Mouse (Mus musculus): ENCODE measurements around the gene Fancd2. TPM values are rescaled to one million over a fixed set of nuclear protein-coding genes. Genes with fewer than 3 reads are reported as not detected.

Fancd2 gene
- total and polyA plus RNA-seq, 2 experiments from 2014 or later, result 2.1 to 4.5 TPM

- DNase-seq (ENCODE audit: low spot score) (no peak), ATAC-seq (no peak)
- H3K27ac ChIP-seq, result no peak overlapping the region
- no peaks in the 10 kb centered on the region for H3K4me1 ChIP-seq (ENCODE audit: insufficient read depth, low read length)
- no peak overlapping the region for H3K9ac ChIP-seq (replicated peaks; ENCODE audit: low read length)
- no peak overlapping the region for H3K4me2 ChIP-seq (ENCODE audit: low read depth, low read length)
- TF ChIP-seq CTCF (IDR thresholded peaks at IDR 0.05; ENCODE audit: low read depth), result no peak
- no peaks in the 10 kb centered on the region for H3K9me3 ChIP-seq (ENCODE audit: low read length)
- H3K4me3 ChIP-seq (ENCODE audit: low read length), result no peak overlapping the region
- no peaks in the 10 kb centered on the region for H3K27me3 ChIP-seq (ENCODE audit: insufficient read depth, low read length)
- WGBS, result 88% methylated on average over 1 of the region's 1 CpGs
- H3K36me3 ChIP-seq (ENCODE audit: insufficient read depth, low read length), result peaks cover 56% of the 10 kb centered on the region
These were observed 9.2 kb upstream of the Fancd2 start for GRCm38 (mm10) chr6:113522310-113522709.

DNA sequence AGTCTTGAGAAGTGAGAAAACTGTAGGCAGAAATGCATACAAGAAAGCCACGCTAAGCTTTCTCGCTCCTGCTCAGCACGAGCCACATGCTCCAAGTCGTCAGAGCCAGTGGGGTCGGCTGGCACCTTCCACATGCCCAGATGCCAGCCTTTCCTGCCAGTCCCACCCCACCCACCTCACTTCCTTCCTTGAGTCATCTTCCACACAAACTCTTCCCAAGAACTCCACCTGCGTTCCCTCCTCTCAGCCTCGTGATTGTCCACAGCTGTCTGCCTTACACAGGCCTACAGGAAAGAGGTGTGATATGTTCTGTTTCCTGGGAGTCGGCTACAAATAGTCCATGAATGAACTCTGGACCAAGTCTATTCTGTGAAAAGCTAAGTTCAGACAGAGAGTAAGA is 8.1 kb upstream of the Fancd2 start:
- H3K27ac ChIP-seq, result no peak overlapping the region
- 88% methylated on average over 8 of the region's 8 CpGs for WGBS
- H3K4me3 ChIP-seq (ENCODE audit: low read length), result no peak overlapping the region
- H3K4me1 ChIP-seq (ENCODE audit: insufficient read depth, low read length), result no peaks in the 10 kb centered on the region
- no peak overlapping the region for H3K9ac ChIP-seq (replicated peaks; ENCODE audit: low read length)
- ATAC-seq (no peak), DNase-seq (ENCODE audit: low spot score) (no peak)
- no peaks in the 10 kb centered on the region for H3K9me3 ChIP-seq (ENCODE audit: low read length)
- no peak overlapping the region for H3K4me2 ChIP-seq (ENCODE audit: low read depth, low read length)
- no peak for TF ChIP-seq CTCF (IDR thresholded peaks at IDR 0.05; ENCODE audit: low read depth)
- peaks cover 45% of the 10 kb centered on the region for H3K36me3 ChIP-seq (ENCODE audit: insufficient read depth, low read length)
- no peaks in the 10 kb centered on the region for H3K27me3 ChIP-seq (ENCODE audit: insufficient read depth, low read length)

DNA sequence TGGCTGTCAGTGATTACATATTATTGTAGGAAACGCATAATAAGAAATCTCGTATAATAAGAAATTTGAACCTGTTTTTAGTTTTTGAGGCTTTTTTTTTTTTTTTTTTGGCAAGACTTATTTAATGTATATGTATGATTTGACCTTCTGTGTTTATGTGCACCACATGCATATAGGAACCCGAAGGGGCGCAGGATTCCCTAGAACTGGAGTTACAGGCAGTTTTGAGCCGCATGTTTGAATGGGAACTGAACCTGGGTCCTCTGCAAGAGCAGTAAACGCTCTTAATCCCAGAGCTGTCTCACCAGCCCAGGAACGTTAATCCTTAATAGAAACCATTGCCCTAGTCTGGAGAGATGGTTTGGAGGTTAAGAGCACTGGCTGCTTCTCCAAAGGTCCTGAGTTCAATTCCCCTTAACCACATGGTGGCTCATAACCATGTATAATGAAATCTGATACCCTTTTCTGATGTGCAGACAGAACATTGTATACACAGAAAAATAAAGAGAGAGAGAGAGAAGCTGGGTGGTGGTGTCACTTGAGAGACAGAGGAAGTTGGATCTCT is 440 bp downstream of the Fancd2 start:
- Histone ChIP-seq H3K4me3 (ENCODE audit: low read length) (peak overlapping the region; percentile 91), H3K9ac (replicated peaks; ENCODE audit: low read length) (no peak overlapping the region; the same call in 1 of the 2 replicates), H3K36me3 (ENCODE audit: insufficient read depth, low read length) (no peaks in the 10 kb centered on the region), H3K4me1 (ENCODE audit: insufficient read depth, low read length) (peaks cover 5% of the 10 kb centered on the region), H3K9me3 (ENCODE audit: low read length) (no peaks in the 10 kb centered on the region), H3K4me2 (ENCODE audit: low read depth, low read length) (peak overlapping the region; percentile 77), H3K27ac (no peak overlapping the region), H3K27me3 (ENCODE audit: insufficient read depth, low read length) (no peaks in the 10 kb centered on the region)
- TF ChIP-seq CTCF (IDR thresholded peaks at IDR 0.05; ENCODE audit: low read depth), result no peak
- ATAC-seq (no peak), DNase-seq (ENCODE audit: low spot score) (no peak)
- WGBS, result 9% methylated on average over 7 of the region's 7 CpGs

DNA sequence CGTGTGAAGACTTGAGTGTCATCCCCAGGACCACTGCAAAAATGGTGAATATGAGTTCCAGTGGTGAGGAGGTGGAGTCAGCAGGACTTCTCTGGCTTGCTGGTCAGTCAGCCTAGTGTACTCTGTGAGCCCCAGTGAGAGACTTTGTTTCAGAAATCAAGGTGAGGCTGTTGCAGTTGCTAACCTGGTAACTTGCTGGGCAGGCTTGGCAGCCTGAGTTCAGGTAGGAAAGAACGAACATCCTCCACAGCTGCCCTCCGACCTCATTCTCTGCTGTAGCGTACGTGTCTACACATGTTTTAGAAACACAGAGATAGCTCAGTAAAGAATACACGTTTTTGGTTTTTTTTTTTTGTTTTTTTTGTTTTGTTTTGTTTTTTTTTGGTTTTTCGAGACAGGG is 3.4 kb downstream of the Fancd2 start:
- Histone ChIP-seq H3K27ac (no peak overlapping the region), H3K4me3 (ENCODE audit: low read length) (no peak overlapping the region), H3K9ac (replicated peaks; ENCODE audit: low read length) (no peak overlapping the region), H3K4me1 (ENCODE audit: insufficient read depth, low read length) (peaks cover 5% of the 10 kb centered on the region), H3K36me3 (ENCODE audit: insufficient read depth, low read length) (no peaks in the 10 kb centered on the region), H3K9me3 (ENCODE audit: low read length) (no peaks in the 10 kb centered on the region), H3K27me3 (ENCODE audit: insufficient read depth, low read length) (no peaks in the 10 kb centered on the region), H3K4me2 (ENCODE audit: low read depth, low read length) (no peak overlapping the region)
- no peak for ATAC-seq
- TF ChIP-seq CTCF (IDR thresholded peaks at IDR 0.05; ENCODE audit: low read depth), result no peak
- no peak for DNase-seq (ENCODE audit: low spot score)
- 92% methylated on average over 7 of the region's 7 CpGs for WGBS

GRCm38 (mm10) chr6:113541610-113542009 is 10.1 kb downstream of the Fancd2 start:
- Histone ChIP-seq H3K27me3 (ENCODE audit: insufficient read depth, low read length) (no peaks in the 10 kb centered on the region), H3K36me3 (ENCODE audit: insufficient read depth, low read length) (no peaks in the 10 kb centered on the region), H3K4me2 (ENCODE audit: low read depth, low read length) (no peak overlapping the region), H3K27ac (no peak overlapping the region), H3K9ac (replicated peaks; ENCODE audit: low read length) (no peak overlapping the region), H3K4me3 (ENCODE audit: low read length) (no peak overlapping the region), H3K4me1 (ENCODE audit: insufficient read depth, low read length) (no peaks in the 10 kb centered on the region), H3K9me3 (ENCODE audit: low read length) (no peaks in the 10 kb centered on the region)
- DNase-seq (ENCODE audit: low spot score) (no peak), ATAC-seq (no peak)
- 89% methylated on average over 6 of the region's 6 CpGs for WGBS
- TF ChIP-seq CTCF (IDR thresholded peaks at IDR 0.05; ENCODE audit: low read depth), result no peak

GRCm38 (mm10) chr6:113543906-113544481 is 12.5 kb downstream of the Fancd2 start:
- Histone ChIP-seq H3K4me1 (ENCODE audit: insufficient read depth, low read length) (no peaks in the 10 kb centered on the region), H3K36me3 (ENCODE audit: insufficient read depth, low read length) (no peaks in the 10 kb centered on the region), H3K4me2 (ENCODE audit: low read depth, low read length) (no peak overlapping the region), H3K4me3 (ENCODE audit: low read length) (no peak overlapping the region), H3K9me3 (ENCODE audit: low read length) (no peaks in the 10 kb centered on the region), H3K27me3 (ENCODE audit: insufficient read depth, low read length) (no peaks in the 10 kb centered on the region), H3K9ac (replicated peaks; ENCODE audit: low read length) (no peak overlapping the region), H3K27ac (no peak overlapping the region)
- WGBS, result 85% methylated on average over 8 of the region's 12 CpGs
- ATAC-seq (no peak), DNase-seq (ENCODE audit: low spot score) (no peak)
- TF ChIP-seq CTCF (IDR thresholded peaks at IDR 0.05; ENCODE audit: low read depth), result no peak

DNA sequence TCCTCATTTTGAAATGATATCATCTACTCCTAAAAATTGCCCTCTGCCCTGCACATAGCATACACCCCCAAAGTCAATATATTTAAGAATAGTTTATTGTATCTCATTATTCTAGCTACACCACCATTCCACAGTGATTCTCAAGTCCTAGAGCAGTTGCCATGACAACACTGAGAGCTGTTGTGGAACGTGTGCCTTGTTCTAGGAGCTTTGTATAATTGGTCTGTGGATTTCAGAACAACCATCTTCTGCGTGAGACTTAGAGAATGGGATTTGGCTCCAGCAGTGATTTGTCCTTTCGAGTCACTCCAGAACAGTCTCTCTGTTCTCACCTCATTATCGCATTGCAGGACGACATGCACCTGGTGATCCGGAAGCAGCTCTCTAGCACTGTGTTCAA is 28.3 kb downstream of the Fancd2 start:
- Histone ChIP-seq H3K4me2 (ENCODE audit: low read depth, low read length) (no peak overlapping the region), H3K27me3 (ENCODE audit: insufficient read depth, low read length) (no peaks in the 10 kb centered on the region), H3K4me1 (ENCODE audit: insufficient read depth, low read length) (no peaks in the 10 kb centered on the region), H3K9ac (replicated peaks; ENCODE audit: low read length) (no peak overlapping the region), H3K27ac (no peak overlapping the region), H3K9me3 (ENCODE audit: low read length) (no peaks in the 10 kb centered on the region), H3K36me3 (ENCODE audit: insufficient read depth, low read length) (no peaks in the 10 kb centered on the region), H3K4me3 (ENCODE audit: low read length) (no peak overlapping the region)
- peak; percentile 4 for DNase-seq (ENCODE audit: low spot score)
- TF ChIP-seq CTCF (IDR thresholded peaks at IDR 0.05; ENCODE audit: low read depth), result no peak
- WGBS, result 60% methylated on average over 6 of the region's 6 CpGs
- no peak for ATAC-seq

All from hindbrain, postnatal 0 days (tissue).